Mouse (Mus musculus) heart, embryonic 11.5 days (tissue): ENCODE measurements around the gene Mov10l1. TPM values are rescaled to one million over a fixed set of nuclear protein-coding genes. Genes with fewer than 3 reads are reported as not detected.

Experiments used
- ATAC-seq: fragments of 200-750 bp; cut with Nextera tagmentation; replicated peaks from 2 replicates; pipeline ENCODE4 v1.8.0; 2017; ENCODE audit warnings: moderate library complexity; ENCODE audit not compliant: insufficient number of reproducible peaks, low FRiP score, low TSS enrichment
- H3K27ac ChIP-seq: fragments of 300-500 bp; sonication (generic); 2 replicates; pipeline ENCODE4 v1.5.1; 2014; ENCODE audit warnings: mild to moderate bottlenecking, low read depth, low read length
- H3K27me3 ChIP-seq: fragments of 300-500 bp; sonication (generic); 2 replicates; pipeline ENCODE4 v1.6.1; 2014; ENCODE audit warnings: mild to moderate bottlenecking, low read length, mixed read lengths; ENCODE audit not compliant: control insufficient read depth, insufficient read depth
- H3K36me3 ChIP-seq: fragments of 300-500 bp; sonication (generic); 2 replicates; pipeline ENCODE4 v1.6.1; 2014; ENCODE audit warnings: mild to moderate bottlenecking, low read length, moderate library complexity, mixed read lengths; ENCODE audit not compliant: control insufficient read depth, insufficient read depth
- H3K4me1 ChIP-seq: fragments of 300-500 bp; sonication (generic); 2 replicates; pipeline ENCODE4 v1.6.1; 2014; ENCODE audit warnings: low read length; ENCODE audit not compliant: control insufficient read depth, insufficient read depth
- H3K4me2 ChIP-seq: fragments of 300-500 bp; sonication (generic); 2 replicates; pipeline ENCODE4 v1.6.1; 2014; ENCODE audit warnings: mild to moderate bottlenecking, moderate library complexity
- H3K4me3 ChIP-seq: fragments of 300-500 bp; sonication (generic); 2 replicates; pipeline ENCODE4 v1.5.1; 2014; ENCODE audit warnings: low read depth, low read length
- H3K9ac ChIP-seq: fragments of 300-500 bp; sonication (generic); 2 replicates; pipeline ENCODE4 v1.6.1; 2014; ENCODE audit warnings: mild to moderate bottlenecking, low read depth, low read length, moderate library complexity
- H3K9me3 ChIP-seq: fragments of 300-500 bp; sonication (generic); replicated peaks from 2 replicates; pipeline ENCODE4 v1.6.1; 2016; ENCODE audit warnings: low read length; ENCODE audit not compliant: control insufficient read depth
- WGBS: fragments of 180-500 bp; shearing (Covaris S2); extraction: QIAGEN DNeasy Blood & Tissue Kit; methylation state at CpG from one replicate; pipeline ENCODE4 v1.1.7; 2014; ENCODE audit not compliant: insufficient replicate concordance; 5-methylcytosine and 5-hydroxymethylcytosine counted together
- polyA plus RNA-seq: library from polyadenylated mRNA; unstranded; fragments of >200 nt; fragmentation: Nextera tagmentation; extraction: Ambion mirVana; gene quantifications from 2 replicates; pipeline ENCODE4 v1.2.1, GENCODE M21; 2014

The Mov10l1 gene
- 57.6 and 78.6 TPM in 2 replicates for polyA plus RNA-seq

- Histone ChIP-seq H3K27me3 (no peaks in the 10 kb centered on the region), H3K9me3 (no peaks in the 10 kb centered on the region), H3K27ac (no peak within 1 kb of the TSS), H3K4me3 (no peak within 1 kb of the TSS), H3K4me1 (no peaks in the 10 kb centered on the region), H3K36me3 (no peaks in the 10 kb centered on the region), H3K4me2 (no peak within 1 kb of the TSS), H3K9ac (no peak within 1 kb of the TSS)
- 88% methylated on average over 31 of the region's 31 CpGs for WGBS
- no peak for ATAC-seq
Measured at GRCm38 (mm10) chr15:88982534-88983079, at the start of gene Mov10l1. Gene Mov10l1 (plus strand): TSS chr15:88982909.

- Histone ChIP-seq H3K27me3 (no peaks in the 10 kb centered on the region), H3K4me2 (no peak overlapping the region), H3K9ac (no peak overlapping the region), H3K27ac (no peak overlapping the region), H3K36me3 (no peaks in the 10 kb centered on the region), H3K4me3 (no peak overlapping the region), H3K4me1 (no peaks in the 10 kb centered on the region), H3K9me3 (no peaks in the 10 kb centered on the region)
- WGBS, result 65% methylated on average over 7 of the region's 7 CpGs
- ATAC-seq, result no peak
Measured at GRCm38 (mm10) chr15:88934141-88934540, 48.6 kb upstream of the Mov10l1 start.

- ATAC-seq, result no peak
- Histone ChIP-seq H3K9me3 (no peaks in the 10 kb centered on the region), H3K27ac (no peak overlapping the region), H3K4me2 (no peak overlapping the region), H3K4me1 (no peaks in the 10 kb centered on the region), H3K9ac (no peak overlapping the region), H3K27me3 (no peaks in the 10 kb centered on the region), H3K4me3 (no peak overlapping the region), H3K36me3 (no peaks in the 10 kb centered on the region)
- WGBS, result 64% methylated on average over 6 of the region's 6 CpGs
Measured at GRCm38 (mm10) chr15:88936619-88937290, 46.0 kb upstream of the Mov10l1 start.

GRCm38 (mm10) chr15:88937291-88937650 lies 45.4 kb upstream of the Mov10l1 start:
- Histone ChIP-seq H3K4me3 (no peak overlapping the region), H3K4me2 (no peak overlapping the region), H3K4me1 (no peaks in the 10 kb centered on the region), H3K36me3 (no peaks in the 10 kb centered on the region), H3K9me3 (no peaks in the 10 kb centered on the region), H3K27me3 (no peaks in the 10 kb centered on the region), H3K27ac (no peak overlapping the region), H3K9ac (no peak overlapping the region)
- WGBS, result 82% methylated on average over 2 of the region's 2 CpGs
- no peak for ATAC-seq

GRCm38 (mm10) chr15:88942783-88943182 lies 39.9 kb upstream of the Mov10l1 start:
- Histone ChIP-seq H3K9ac (no peak overlapping the region), H3K4me3 (no peak overlapping the region), H3K4me2 (no peak overlapping the region), H3K27ac (no peak overlapping the region), H3K27me3 (no peaks in the 10 kb centered on the region), H3K9me3 (no peaks in the 10 kb centered on the region), H3K36me3 (no peaks in the 10 kb centered on the region), H3K4me1 (no peaks in the 10 kb centered on the region)
- no peak for ATAC-seq
- WGBS, result 37% methylated on average over 5 of the region's 5 CpGs

GRCm38 (mm10) chr15:88943896-88944551 lies 38.7 kb upstream of the Mov10l1 start:
- WGBS, result 71% methylated on average over 5 of the region's 5 CpGs
- H3K27ac ChIP-seq, result no peak overlapping the region

GRCm38 (mm10) chr15:88946851-88947250 lies 35.9 kb upstream of the Mov10l1 start:
- Histone ChIP-seq H3K9ac (no peak overlapping the region), H3K27ac (no peak overlapping the region), H3K36me3 (no peaks in the 10 kb centered on the region), H3K4me1 (no peaks in the 10 kb centered on the region), H3K4me3 (no peak overlapping the region), H3K27me3 (no peaks in the 10 kb centered on the region), H3K4me2 (no peak overlapping the region), H3K9me3 (no peaks in the 10 kb centered on the region)
- 53% methylated on average over 6 of the region's 6 CpGs for WGBS
- ATAC-seq, result no peak

More at GRCm38 (mm10) chr15:88943896-88944551, 38.7 kb upstream of the Mov10l1 start:
- Histone ChIP-seq H3K4me2 (no peak overlapping the region), H3K27me3 (no peaks in the 10 kb centered on the region), H3K36me3 (no peaks in the 10 kb centered on the region), H3K9ac (no peak overlapping the region), H3K4me3 (no peak overlapping the region), H3K4me1 (no peaks in the 10 kb centered on the region), H3K9me3 (no peaks in the 10 kb centered on the region)
- no peak for ATAC-seq

GRCm38 (mm10) chr15:88951246-88951645 lies 31.5 kb upstream of the Mov10l1 start:
- H3K9me3 ChIP-seq, result no peaks in the 10 kb centered on the region
- no peaks in the 10 kb centered on the region for H3K4me1 ChIP-seq
- ATAC-seq, result no peak
- H3K4me2 ChIP-seq, result no peak overlapping the region
- H3K27me3 ChIP-seq, result peaks cover 26% of the 10 kb centered on the region
- 75% methylated on average over 4 of the region's 4 CpGs for WGBS
- H3K36me3 ChIP-seq, result no peaks in the 10 kb centered on the region
- H3K27ac ChIP-seq, result no peak overlapping the region
- no peak overlapping the region for H3K4me3 ChIP-seq
- no peak overlapping the region for H3K9ac ChIP-seq
